Mouse (Mus musculus): ENCODE results near the gene Usp10. TPM values are rescaled to one million over a fixed set of nuclear protein-coding genes. Genes with fewer than 3 reads are reported as not detected.

Gene Usp10
- polyA plus RNA-seq, 1 experiment from 2014 or later: 136 TPM

- no peaks in the 10 kb centered on the region for H3K27me3 ChIP-seq (replicated peaks)
- peak overlapping the region; percentile 99 for H3K27ac ChIP-seq
- peaks cover 40% of the 10 kb centered on the region for H3K36me3 ChIP-seq
- no peak for ATAC-seq
- no peaks in the 10 kb centered on the region for H3K9me3 ChIP-seq (replicated peaks)
- H3K4me3 ChIP-seq: peak overlapping the region; percentile 54
- H3K4me2 ChIP-seq: peak overlapping the region; percentile 91
- 59% methylated on average over 16 of the region's 16 CpGs for WGBS (ENCODE audit: insufficient replicate concordance)
- peaks cover 96% of the 10 kb centered on the region for H3K4me1 ChIP-seq
- H3K9ac ChIP-seq: peak overlapping the region; percentile 64
Observed at GRCm38 (mm10) chr8:119916237-119916892, 6.2 kb downstream of the Usp10 start.

- Histone ChIP-seq H3K27ac (peak overlapping the region; percentile 99), H3K9me3 (replicated peaks) (no peaks in the 10 kb centered on the region), H3K4me3 (peak overlapping the region; percentile 54), H3K9ac (peak overlapping the region; percentile 64), H3K4me1 (peaks cover 100% of the 10 kb centered on the region), H3K27me3 (replicated peaks) (no peaks in the 10 kb centered on the region), H3K36me3 (peaks cover 43% of the 10 kb centered on the region), H3K4me2 (peak overlapping the region; percentile 91)
- 36% methylated on average over 3 of the region's 3 CpGs for WGBS (ENCODE audit: insufficient replicate concordance)
- 0 out of 2 replicates have a peak, but pooled peaks have one; percentile 6 for ATAC-seq
Observed at GRCm38 (mm10) chr8:119917415-119917814, 7.3 kb downstream of the Usp10 start.

- peak overlapping the region; percentile 91 for H3K4me2 ChIP-seq
- peak overlapping the region; percentile 99 for H3K27ac ChIP-seq
- H3K4me1 ChIP-seq: peaks cover 97% of the 10 kb centered on the region
- peak overlapping the region; percentile 54 for H3K4me3 ChIP-seq
- peak overlapping the region; percentile 69 for H3K9ac ChIP-seq
- WGBS (ENCODE audit: insufficient replicate concordance): 12% methylated on average over 1 of the region's 1 CpGs
- H3K9me3 ChIP-seq (replicated peaks): no peaks in the 10 kb centered on the region
- peak; percentile 99 for ATAC-seq
- H3K36me3 ChIP-seq: peaks cover 41% of the 10 kb centered on the region
- H3K27me3 ChIP-seq (replicated peaks): no peaks in the 10 kb centered on the region
Observed at GRCm38 (mm10) chr8:119918155-119918567, 8.0 kb downstream of the Usp10 start.

- Histone ChIP-seq H3K27ac (no peak overlapping the region), H3K4me2 (no peak overlapping the region), H3K36me3 (peaks cover 45% of the 10 kb centered on the region), H3K9me3 (replicated peaks) (no peaks in the 10 kb centered on the region), H3K4me1 (peaks cover 91% of the 10 kb centered on the region), H3K27me3 (replicated peaks) (no peaks in the 10 kb centered on the region), H3K9ac (no peak overlapping the region), H3K4me3 (no peak overlapping the region)
- no peak for ATAC-seq
- 86% methylated on average over 5 of the region's 5 CpGs for WGBS (ENCODE audit: insufficient replicate concordance)
Observed at GRCm38 (mm10) chr8:119923259-119923658, 13.1 kb downstream of the Usp10 start.

GRCm38 (mm10) chr8:119925428-119925827 lies 15.3 kb downstream of the Usp10 start:
- Histone ChIP-seq H3K4me1 (peaks cover 86% of the 10 kb centered on the region), H3K9me3 (replicated peaks) (no peaks in the 10 kb centered on the region)

GRCm38 (mm10) chr8:119926474-119926873 lies 16.3 kb downstream of the Usp10 start:
- Histone ChIP-seq H3K4me2 (no peak overlapping the region), H3K9ac (no peak overlapping the region), H3K27me3 (replicated peaks) (no peaks in the 10 kb centered on the region), H3K36me3 (peaks cover 34% of the 10 kb centered on the region), H3K4me3 (no peak overlapping the region), H3K9me3 (replicated peaks) (no peaks in the 10 kb centered on the region), H3K4me1 (peaks cover 81% of the 10 kb centered on the region), H3K27ac (no peak overlapping the region)
- ATAC-seq: no peak
- 37% methylated on average over 2 of the region's 2 CpGs for WGBS (ENCODE audit: insufficient replicate concordance)

More at GRCm38 (mm10) chr8:119925428-119925827, 15.3 kb downstream of the Usp10 start:
- Histone ChIP-seq H3K27me3 (replicated peaks) (no peaks in the 10 kb centered on the region), H3K9ac (no peak overlapping the region), H3K4me3 (no peak overlapping the region), H3K27ac (no peak overlapping the region), H3K36me3 (peaks cover 39% of the 10 kb centered on the region), H3K4me2 (no peak overlapping the region)
- no peak for ATAC-seq
- 87% methylated on average over 4 of the region's 4 CpGs for whole genome bisulfite sequencing (ENCODE audit: insufficient replicate concordance)

- Histone ChIP-seq H3K9me3 (replicated peaks) (no peaks in the 10 kb centered on the region), H3K27me3 (replicated peaks) (no peaks in the 10 kb centered on the region), H3K4me1 (peaks cover 70% of the 10 kb centered on the region), H3K27ac (no peak overlapping the region), H3K9ac (no peak overlapping the region), H3K4me3 (no peak overlapping the region), H3K4me2 (no peak overlapping the region), H3K36me3 (peaks cover 41% of the 10 kb centered on the region)
- ATAC-seq: peak; percentile 76
- 56% methylated on average over 6 of the region's 6 CpGs for WGBS (ENCODE audit: insufficient replicate concordance)
Observed at GRCm38 (mm10) chr8:119927422-119928092, 17.4 kb downstream of the Usp10 start.

- H3K4me2 ChIP-seq: no peak overlapping the region
- 80% methylated on average over 4 of the region's 4 CpGs for WGBS (ENCODE audit: insufficient replicate concordance)
- ATAC-seq: no peak
- H3K4me3 ChIP-seq: no peak overlapping the region
- H3K27ac ChIP-seq: no peak overlapping the region
- H3K9me3 ChIP-seq (replicated peaks): no peaks in the 10 kb centered on the region
- no peaks in the 10 kb centered on the region for H3K27me3 ChIP-seq (replicated peaks)
- H3K4me1 ChIP-seq: peaks cover 58% of the 10 kb centered on the region
- peaks cover 67% of the 10 kb centered on the region for H3K36me3 ChIP-seq
- H3K9ac ChIP-seq: no peak overlapping the region
Observed at GRCm38 (mm10) chr8:119931317-119931716, 21.2 kb downstream of the Usp10 start.

- Histone ChIP-seq H3K27me3 (replicated peaks) (no peaks in the 10 kb centered on the region), H3K4me2 (no peak overlapping the region), H3K9ac (no peak overlapping the region), H3K9me3 (replicated peaks) (no peaks in the 10 kb centered on the region), H3K36me3 (peaks cover 83% of the 10 kb centered on the region), H3K27ac (no peak overlapping the region), H3K4me1 (peaks cover 50% of the 10 kb centered on the region), H3K4me3 (no peak overlapping the region)
- 96% methylated on average over 4 of the region's 4 CpGs for WGBS (ENCODE audit: insufficient replicate concordance)
- no peak for ATAC-seq
Observed at GRCm38 (mm10) chr8:119933681-119934080, 23.5 kb downstream of the Usp10 start.

- peaks cover 94% of the 10 kb centered on the region for H3K36me3 ChIP-seq
- WGBS (ENCODE audit: insufficient replicate concordance): 67% methylated on average over 6 of the region's 6 CpGs
Observed at GRCm38 (mm10) chr8:119935541-119935940, 25.4 kb downstream of the Usp10 start.

GRCm38 (mm10) chr8:119938481-119938880 lies 28.3 kb downstream of the Usp10 start:
- ATAC-seq: no peak
- peaks cover 23% of the 10 kb centered on the region; the same call in 1 of the 2 replicates for H3K4me1 ChIP-seq
- whole genome bisulfite sequencing (ENCODE audit: insufficient replicate concordance): 76% methylated on average over 7 of the region's 7 CpGs
- no peak overlapping the region for H3K4me3 ChIP-seq
- H3K9me3 ChIP-seq (replicated peaks): no peaks in the 10 kb centered on the region
- H3K9ac ChIP-seq: no peak overlapping the region
- peaks cover 99% of the 10 kb centered on the region for H3K36me3 ChIP-seq
- no peak overlapping the region for H3K27ac ChIP-seq
- no peak overlapping the region for H3K4me2 ChIP-seq
- no peaks in the 10 kb centered on the region for H3K27me3 ChIP-seq (replicated peaks)

More at GRCm38 (mm10) chr8:119935541-119935940, 25.4 kb downstream of the Usp10 start:
- Histone ChIP-seq H3K9ac (no peak overlapping the region), H3K4me2 (no peak overlapping the region), H3K27ac (no peak overlapping the region), H3K4me3 (no peak overlapping the region), H3K9me3 (replicated peaks) (no peaks in the 10 kb centered on the region), H3K27me3 (replicated peaks) (no peaks in the 10 kb centered on the region), H3K4me1 (peaks cover 36% of the 10 kb centered on the region; the same call in 1 of the 2 replicates)
- ATAC-seq: no peak

- Histone ChIP-seq H3K9me3 (replicated peaks) (no peaks in the 10 kb centered on the region), H3K27ac (no peak overlapping the region), H3K36me3 (peaks cover 99% of the 10 kb centered on the region), H3K4me1 (peaks cover 18% of the 10 kb centered on the region; the same call in 1 of the 2 replicates), H3K4me3 (no peak overlapping the region), H3K9ac (no peak overlapping the region), H3K27me3 (replicated peaks) (no peaks in the 10 kb centered on the region), H3K4me2 (no peak overlapping the region)
- ATAC-seq: no peak
- 95% methylated on average over 2 of the region's 2 CpGs for WGBS (ENCODE audit: insufficient replicate concordance)
Observed at GRCm38 (mm10) chr8:119939336-119939735, 29.2 kb downstream of the Usp10 start.

Measured in liver, embryonic 12.5 days (tissue).